Comparison of ENCODE assay signal across 8 mouse cellular contexts in genomic region chr3:96547389-96547960, GRCm38 (mm10). TPM values are rescaled to one million over a fixed set of nuclear protein-coding genes. Genes with fewer than 3 reads are reported as not detected.
DNase-seq lines count a peak whose midpoint lies in the region; ATAC-seq lines count a peak whose summit lies in the region.

No protein-coding gene starts in this region.

- H3K27ac ChIP-seq in forebrain, embryonic 16.5 days (ENCODE audit: low read length): no peak overlapping the region
- no peak overlapping the region for H3K27ac ChIP-seq in hindbrain, embryonic 11.5 days (ENCODE audit: low read depth, low read length)

- no peaks in the 10 kb centered on the region for H3K9me3 ChIP-seq in forebrain, embryonic 16.5 days (ENCODE audit: control insufficient read depth, low read length)
- H3K9me3 ChIP-seq in hindbrain, embryonic 11.5 days (ENCODE audit: control insufficient read depth, low read length): no peaks in the 10 kb centered on the region

- no peaks in the 10 kb centered on the region for H3K27me3 ChIP-seq in forebrain, embryonic 16.5 days (replicated peaks; ENCODE audit: control insufficient read depth, insufficient read depth, low read length)
- peaks cover 2% of the 10 kb centered on the region; the same call in 1 of the 2 replicates for H3K27me3 ChIP-seq in hindbrain, embryonic 11.5 days (ENCODE audit: control insufficient read depth, insufficient read depth, low read length)

- peak; percentile 80 for DNase-seq in MN1 (ENCODE audit: low spot score)
- peak; percentile 80 to 86 for DNase-seq in cerebellum, adult 18-20 months
- DNase-seq in hindbrain, embryonic 11.5 days (ENCODE audit: low spot score): peak; percentile 85
- DNase-seq in layer of hippocampus, postnatal 14 days (ENCODE audit: low spot score in 2 of 2): peak; percentile 77 to 84
- peak; percentile 89 for DNase-seq in lung, postnatal 10 days
- peak; percentile 46 for DNase-seq in retina, postnatal 7 days (ENCODE audit: low read depth, low spot score)
- DNase-seq in urinary bladder, postnatal 25 days (ENCODE audit: low spot score): peak; percentile 79

- H3K4me2 ChIP-seq in forebrain, embryonic 16.5 days (ENCODE audit: low read length): peak overlapping the region; percentile 32
- peak overlapping the region; percentile 30 for H3K4me2 ChIP-seq in hindbrain, embryonic 11.5 days (replicated peaks; ENCODE audit: low read depth, low read length)

- H3K4me3 ChIP-seq in forebrain, embryonic 16.5 days (replicated peaks; ENCODE audit: low read length): 0 out of 2 replicates have a peak overlapping the region, but pooled peaks have one; percentile 9
- H3K4me3 ChIP-seq in hindbrain, embryonic 11.5 days (ENCODE audit: low read depth, low read length): no peak overlapping the region

- 5% methylated on average over 14 of the region's 14 CpGs for WGBS in forebrain, embryonic 16.5 days
- WGBS in hindbrain, embryonic 11.5 days: 13% methylated on average over 14 of the region's 14 CpGs

- no peak overlapping the region for H3K9ac ChIP-seq in forebrain, embryonic 16.5 days (replicated peaks; ENCODE audit: low read depth, low read length)
- no peak overlapping the region for H3K9ac ChIP-seq in hindbrain, embryonic 11.5 days (ENCODE audit: low read depth, low read length)

- peak; percentile 74 for ATAC-seq in forebrain, embryonic 16.5 days
- 0 out of 2 replicates have a peak, but pooled peaks have one; percentile 43 for ATAC-seq in hindbrain, embryonic 11.5 days (ENCODE audit: low FRiP score)

- peaks cover 6% of the 10 kb centered on the region; the same call in 1 of the 2 replicates for H3K4me1 ChIP-seq in forebrain, embryonic 16.5 days (replicated peaks; ENCODE audit: control insufficient read depth, insufficient read depth, low read length)
- no peaks in the 10 kb centered on the region for H3K4me1 ChIP-seq in hindbrain, embryonic 11.5 days (replicated peaks; ENCODE audit: control insufficient read depth, insufficient read depth, low read length)

- no peaks in the 10 kb centered on the region for H3K36me3 ChIP-seq in forebrain, embryonic 16.5 days (ENCODE audit: control insufficient read depth, insufficient read depth)
- H3K36me3 ChIP-seq in hindbrain, embryonic 11.5 days (ENCODE audit: control insufficient read depth, insufficient read depth, low read length): no peaks in the 10 kb centered on the region

RNA-seq across cellular contexts. Expression of gene Txnip, which starts 10.3 kb away (rescaled TPM):
- 63.4 and 75.9 TPM in 2 replicates for polyA plus RNA-seq in forebrain, embryonic 16.5 days (2015; fragmentation: Nextera tagmentation; extraction: Ambion mirVana)
- 48.9 and 53.4 TPM in 2 replicates for polyA plus RNA-seq in hindbrain, embryonic 11.5 days (2014; fragmentation: Nextera tagmentation; extraction: Ambion mirVana)
- total RNA-seq in layer of hippocampus, postnatal 14 days (2021): 10 to 100 TPM; 48.3 to 49.8 TPM

RNA-seq across cellular contexts. Expression of gene Hfe2, which starts 22.5 kb away (rescaled TPM):
- 0.66 and 1.1 TPM in 2 replicates for polyA plus RNA-seq in forebrain, embryonic 16.5 days (2015; fragmentation: Nextera tagmentation; extraction: Ambion mirVana)
- polyA plus RNA-seq in hindbrain, embryonic 11.5 days (2014; fragmentation: Nextera tagmentation; extraction: Ambion mirVana): 1.5 and 1.6 TPM in 2 replicates
- under 1 TPM in 1 of 2 experiments, not detected in 1; 0.16 TPM for total RNA-seq in layer of hippocampus, postnatal 14 days (2021)

RNA-seq across cellular contexts. Expression of gene Gm16253, which starts 29.3 kb away (rescaled TPM):
- polyA plus RNA-seq in forebrain, embryonic 16.5 days (2015; fragmentation: Nextera tagmentation; extraction: Ambion mirVana): 1.6 and 1.8 TPM in 2 replicates
- 0.46 and 0.70 TPM in 2 replicates for polyA plus RNA-seq in hindbrain, embryonic 11.5 days (2014; fragmentation: Nextera tagmentation; extraction: Ambion mirVana)
- total RNA-seq in layer of hippocampus, postnatal 14 days (2021): not detected

RNA-seq across cellular contexts. Expression of gene Polr3gl, which starts 46.5 kb away (rescaled TPM):
- 38.7 and 43.1 TPM in 2 replicates for polyA plus RNA-seq in forebrain, embryonic 16.5 days (2015; fragmentation: Nextera tagmentation; extraction: Ambion mirVana)
- 15.4 and 16.6 TPM in 2 replicates for polyA plus RNA-seq in hindbrain, embryonic 11.5 days (2014; fragmentation: Nextera tagmentation; extraction: Ambion mirVana)
- 10 to 100 TPM; 26.7 to 29.7 TPM for total RNA-seq in layer of hippocampus, postnatal 14 days (2021)

RNA-seq across cellular contexts. Expression of gene Ankrd34a, which starts 49.0 kb away (rescaled TPM):
- polyA plus RNA-seq in forebrain, embryonic 16.5 days (2015; fragmentation: Nextera tagmentation; extraction: Ambion mirVana): 16.2 and 21.9 TPM in 2 replicates
- polyA plus RNA-seq in hindbrain, embryonic 11.5 days (2014; fragmentation: Nextera tagmentation; extraction: Ambion mirVana): 2.0 and 2.4 TPM in 2 replicates
- 10 to 100 TPM; 45.9 to 51.8 TPM for total RNA-seq in layer of hippocampus, postnatal 14 days (2021)
